Mouse (Mus musculus) lung, adult 2 months (tissue): ENCODE measurements around the gene Pin4.

Source experiments
- CTCF ChIP-seq: fragments of 200-500 bp; IDR thresholded peaks from 2 replicates; pipeline ENCODE4 v1.5.1; 2011; ENCODE audit warnings: mild to moderate bottlenecking, low read length, control low read depth; ENCODE audit not compliant: insufficient read depth
- POLR2A ChIP-seq: fragments of 200-500 bp; IDR thresholded peaks from 2 replicates; pipeline ENCODE4 v1.6.1; 2011; ENCODE audit warnings: low read depth, mild to moderate bottlenecking, control low read depth, low read length, borderline replicate concordance; ENCODE audit errors: extremely low read depth

- TF ChIP-seq POLR2A = no peak
- TF ChIP-seq CTCF = no peak
Observed at GRCm38 (mm10) chrX:102073605-102074325, 45.5 kb upstream of the Pin4 start.
